Mouse (Mus musculus) adrenal gland, postnatal 10 days (tissue): ENCODE measurements around the gene Catip. TPM values are rescaled to one million over a fixed set of nuclear protein-coding genes. Genes with fewer than 3 reads are reported as not detected.

Source experiments
- DNase-seq: peaks from one replicate; pipeline ENCODE4 v3.0.0; 2021; ENCODE audit warnings: mixed read lengths
- microRNA-seq: library from miRNA; unstranded; fragments of <30 nt; microRNA quantifications from one replicate; pipeline ENCODE4 v1.2.0, GENCODE M21; 2021
- total RNA-seq, 2 experiments: library from RNA; stranded (reverse); gene quantifications; 2 replicates each; pipeline ENCODE4 v1.2.3; 2021

Catip gene
- total RNA-seq, 2 experiments from 2014 or later = 0.33 to 0.45 TPM

DNA sequence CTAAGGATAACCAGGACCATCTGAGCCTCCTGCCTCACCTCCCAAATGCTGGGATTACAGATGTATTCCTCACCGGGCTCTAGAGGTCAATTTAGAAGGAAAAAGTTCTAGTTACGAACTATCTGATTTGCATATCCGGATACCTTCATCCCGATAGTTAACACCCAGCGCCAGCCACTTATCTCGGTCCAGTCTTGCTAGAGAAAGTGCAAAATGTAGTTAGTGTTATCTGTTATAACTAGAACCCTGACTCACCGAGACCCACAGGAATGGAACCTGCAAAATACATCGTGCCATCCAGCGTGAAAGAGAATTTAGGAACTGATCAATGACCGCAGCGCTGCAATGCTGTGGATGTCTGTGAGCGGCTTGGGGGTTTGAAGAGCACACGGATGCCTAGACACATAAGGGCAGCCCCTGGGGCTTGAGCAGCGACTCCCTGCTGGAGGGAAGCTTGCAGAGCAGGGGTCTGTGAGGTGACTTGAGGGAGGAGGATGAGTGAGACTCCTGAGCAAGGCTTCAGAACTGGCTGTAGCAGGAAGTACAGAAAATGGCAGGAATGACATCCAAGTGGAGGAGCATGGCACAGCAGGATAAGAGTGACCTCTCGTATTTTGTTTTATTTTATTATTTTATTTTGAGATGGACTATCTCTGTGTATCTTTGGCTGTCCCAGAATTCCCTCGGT is 39.3 kb downstream of the Catip start:
- DNase-seq = no peak

DNA sequence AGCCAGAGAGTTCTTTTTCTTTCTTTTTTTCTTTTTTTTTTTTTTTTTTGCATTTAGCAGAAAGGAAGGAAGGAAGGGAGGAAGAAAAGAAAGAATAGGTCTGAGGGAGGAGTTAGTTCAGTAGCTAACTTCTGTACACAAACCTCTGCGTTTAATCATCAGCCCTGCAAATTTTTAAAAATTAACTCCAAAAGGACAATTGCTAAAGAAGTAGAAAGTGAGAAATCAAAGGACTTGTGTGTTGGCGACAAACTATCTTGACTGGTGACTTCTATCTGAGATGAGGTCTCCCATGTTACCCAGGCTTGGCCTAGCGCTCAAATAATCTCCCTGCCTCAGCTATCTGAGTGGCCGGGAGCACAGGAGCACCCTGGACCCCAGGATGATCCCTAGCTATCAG is 42.3 kb downstream of the Catip start:
- DNase-seq = no peak

GRCm38 (mm10) chr1:74408589-74409504 is 46.9 kb downstream of the Catip start, which contains the start of gene Vil1:
Gene Vil1, plus strand, starts transcription at chr1:74409376.
- no peak for DNase-seq

DNA sequence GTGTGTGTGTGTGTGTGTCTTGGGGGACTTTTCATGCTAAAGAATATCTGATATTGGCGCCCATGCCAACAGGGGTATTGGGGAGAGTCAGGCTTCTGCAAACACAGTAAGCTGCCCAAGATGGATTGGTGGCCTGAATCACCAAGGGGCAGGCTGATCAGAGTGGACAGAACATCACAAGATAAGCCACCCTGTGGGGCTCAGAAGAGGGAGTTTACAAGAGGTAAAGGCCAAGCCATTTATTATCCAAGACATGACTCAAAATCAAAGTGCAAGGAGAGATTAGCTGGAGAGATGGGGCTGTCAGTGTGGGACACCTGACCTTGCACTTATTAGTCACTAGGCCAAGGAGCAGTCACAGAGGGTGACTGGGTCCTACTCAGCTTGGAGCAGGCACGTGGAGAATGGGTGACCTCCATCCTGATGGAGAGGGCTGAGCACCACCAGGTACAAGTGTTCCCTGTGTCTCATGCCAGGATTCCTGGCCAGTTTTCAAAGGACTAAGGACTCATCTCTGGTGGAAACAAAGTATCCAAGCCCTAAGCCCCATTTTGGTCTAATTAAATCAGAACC is 49.9 kb downstream of the Catip start:
- peak; percentile 58 for DNase-seq

GRCm38 (mm10) chr1:74412711-74413110 is 50.8 kb downstream of the Catip start:
- no peak for DNase-seq

- DNase-seq = peak; percentile 65
These were observed 53.2 kb downstream of the Catip start for GRCm38 (mm10) chr1:74415143-74415542.

Small RNAs within 50 kb of the gene (microRNA-seq; reads per million reads assigned to microRNA genes)
- 23,450 reads per million, percentile 97 among the genes with 10 or more reads in this experiment for gene Mir26b

Other genes with a start within 250 kb of the Catip start
- gene Tns1, start 237.7 kb upstream of the Catip start, total RNA-seq = 100 to 1,000 TPM; 284 to 309 TPM
- 1 to 10 TPM; 3.4 to 4.3 TPM for gene Rufy4, start 236.6 kb upstream of the Catip start, total RNA-seq
- 1 to 10 TPM in 1 of 2 experiments, under 1 TPM in 1; 0.48 to 1.6 TPM for gene Cxcr2, start 208.1 kb upstream of the Catip start, total RNA-seq
- not detected for gene Cxcr1, start 167.5 kb upstream of the Catip start, total RNA-seq
- gene Arpc2, start 126.0 kb upstream of the Catip start, total RNA-seq = 100 to 1,000 TPM; 186 TPM
- under 1 TPM in 1 of 2 experiments, not detected in 1; 0.24 TPM for gene Gpbar1, start 83.6 kb upstream of the Catip start, total RNA-seq
- gene Aamp, start 77.4 kb upstream of the Catip start, total RNA-seq = 100 to 1,000 TPM; 151 to 159 TPM
- gene Pnkd, start 77.2 kb upstream of the Catip start, total RNA-seq = 100 to 1,000 TPM; 116 to 139 TPM
- 10 to 100 TPM; 63.6 to 68.8 TPM for gene Tmbim1, start 56.5 kb upstream of the Catip start, total RNA-seq
- 1 to 10 TPM; 8.2 to 8.9 TPM for gene Slc11a1, start 13.1 kb downstream of the Catip start, total RNA-seq
- 100 to 1,000 TPM; 132 to 142 TPM for gene Ctdsp1, start 29.4 kb downstream of the Catip start, total RNA-seq
- 1 to 10 TPM; 2.6 to 2.9 TPM for gene Vil1, start 47.3 kb downstream of the Catip start, total RNA-seq
- 10 to 100 TPM; 31.7 to 35.0 TPM for gene Cnot9, start 143.9 kb downstream of the Catip start, total RNA-seq
- gene Plcd4, start 180.8 kb downstream of the Catip start, total RNA-seq = 1 to 10 TPM in 1 of 2 experiments, under 1 TPM in 1; 0.99 to 2.0 TPM
- gene Usp37, start 182.2 kb downstream of the Catip start, total RNA-seq = 10 to 100 TPM; 18.8 to 20.4 TPM
- 10 to 100 TPM; 11.6 to 15.3 TPM for gene Zfp142, start 226.1 kb downstream of the Catip start, total RNA-seq
- gene Bcs1l, start 226.2 kb downstream of the Catip start, total RNA-seq = 10 to 100 TPM; 29.1 to 38.2 TPM
- gene Rnf25, start 239.3 kb downstream of the Catip start, total RNA-seq = 10 to 100 TPM; 45.5 to 46.0 TPM
- 1 to 10 TPM; 2.8 to 3.2 TPM for gene Stk36, start 239.3 kb downstream of the Catip start, total RNA-seq